Mouse (Mus musculus) v-Abl transformed pro-B cells (cell line): Measurements from ENCODE around the gene Wee2.

ENCODE experiments used
- in situ Hi-C, 2 experiments: fragments of 400-800 bp; cut with MboI; formaldehyde crosslinking; loops; one replicate each; pipeline ENCODE4 v1.15.1; 2025; ENCODE audit not compliant: unreplicated experiment in 2 of 2

Wee2 gene

GRCm38 (mm10) chr6:40438936-40439335, at the start of gene Wee2:
TSS of gene Wee2 (plus strand) at chr6:40439088.
- in situ Hi-C loops: loop anchor here in 1 of 2 experiments (5.0 kb wide), 1 partner anchor 33 kb away; the partner anchor contains the start of gene Ssbp1

GRCm38 (mm10) chr6:40390975-40391374, 47.9 kb upstream of the Wee2 start:
- in situ Hi-C loops: loop anchor here (5.0 to 25.0 kb wide), 4 partner anchors 154 to 926 kb away; no protein-coding TSS in a partner anchor

GRCm38 (mm10) chr6:40393213-40393612, 45.7 kb upstream of the Wee2 start:
- in situ Hi-C loops: loop anchor here (5.0 to 25.0 kb wide), 4 partner anchors 156 to 928 kb away; no protein-coding TSS in a partner anchor

- in situ Hi-C loops: no loop called here
Observed at GRCm38 (mm10) chr6:40402031-40402430, 36.9 kb upstream of the Wee2 start.

GRCm38 (mm10) chr6:40403640-40404285, 35.1 kb upstream of the Wee2 start:
- in situ Hi-C loops: no loop called here

GRCm38 (mm10) chr6:40411085-40411484, 27.8 kb upstream of the Wee2 start:
- in situ Hi-C loops: no loop called here

GRCm38 (mm10) chr6:40413046-40413445, 25.8 kb upstream of the Wee2 start:
- in situ Hi-C loops: no loop called here

- in situ Hi-C loops: no loop called here
Observed at GRCm38 (mm10) chr6:40413565-40413964, 25.3 kb upstream of the Wee2 start.

- in situ Hi-C loops: no loop called here
Observed at GRCm38 (mm10) chr6:40415799-40416198, 23.1 kb upstream of the Wee2 start.

GRCm38 (mm10) chr6:40418386-40418785, 20.5 kb upstream of the Wee2 start:
- in situ Hi-C loops: no loop called here

GRCm38 (mm10) chr6:40421099-40421498, 17.8 kb upstream of the Wee2 start:
- in situ Hi-C loops: loop anchor here in 1 of 2 experiments (5.0 kb wide), 1 partner anchor 266 kb away; no protein-coding TSS in a partner anchor

GRCm38 (mm10) chr6:40423013-40423412, 15.9 kb upstream of the Wee2 start:
- in situ Hi-C loops: loop anchor here in 1 of 2 experiments (5.0 kb wide), 1 partner anchor 264 kb away; no protein-coding TSS in a partner anchor

- in situ Hi-C loops: loop anchor here in 1 of 2 experiments (5.0 kb wide), 1 partner anchor 264 kb away; no protein-coding TSS in a partner anchor
Observed at GRCm38 (mm10) chr6:40423774-40424173, 15.1 kb upstream of the Wee2 start.

GRCm38 (mm10) chr6:40427441-40427840, 11.4 kb upstream of the Wee2 start:
- in situ Hi-C loops: loop anchor here in 1 of 2 experiments (5.0 kb wide), 1 partner anchor 35 kb away; no protein-coding TSS in a partner anchor

GRCm38 (mm10) chr6:40428696-40429095, 10.2 kb upstream of the Wee2 start:
- in situ Hi-C loops: loop anchor here in 1 of 2 experiments (5.0 kb wide), 1 partner anchor 34 kb away; no protein-coding TSS in a partner anchor

GRCm38 (mm10) chr6:40429521-40429931, 9.4 kb upstream of the Wee2 start:
- in situ Hi-C loops: loop anchor here in 1 of 2 experiments (5.0 kb wide), 1 partner anchor 33 kb away; no protein-coding TSS in a partner anchor

- in situ Hi-C loops: no loop called here
Observed at GRCm38 (mm10) chr6:40430251-40430650, 8.6 kb upstream of the Wee2 start.

- in situ Hi-C loops: no loop called here
Observed at GRCm38 (mm10) chr6:40430878-40431277, 8.0 kb upstream of the Wee2 start.

GRCm38 (mm10) chr6:40431356-40431755, 7.5 kb upstream of the Wee2 start:
- in situ Hi-C loops: no loop called here

GRCm38 (mm10) chr6:40431812-40432211, 7.1 kb upstream of the Wee2 start:
- in situ Hi-C loops: no loop called here

GRCm38 (mm10) chr6:40432346-40433275, 6.3 kb upstream of the Wee2 start:
- in situ Hi-C loops: no loop called here
